Mouse (Mus musculus) cerebellum, adult (tissue): ENCODE measurements at regions not wholly inside any gene's neighbourhood (a gene's known extent, or its start where the extent isn't known, plus 50 kb on each side); places are given as distances from the start of the nearest gene placed in this dataset.
A peak's percentile ranks its signal among the peaks of the same experiment; 100 is the strongest.

Experiments used
- ATAC-seq: cut with Nextera tagmentation; 2 replicates; pipeline ENCODE4 v1.9.2; 2017; ENCODE audit warnings: mild to moderate bottlenecking, moderate library complexity, mixed read lengths; ENCODE audit not compliant: insufficient number of reproducible peaks, low FRiP score, low TSS enrichment

DNA sequence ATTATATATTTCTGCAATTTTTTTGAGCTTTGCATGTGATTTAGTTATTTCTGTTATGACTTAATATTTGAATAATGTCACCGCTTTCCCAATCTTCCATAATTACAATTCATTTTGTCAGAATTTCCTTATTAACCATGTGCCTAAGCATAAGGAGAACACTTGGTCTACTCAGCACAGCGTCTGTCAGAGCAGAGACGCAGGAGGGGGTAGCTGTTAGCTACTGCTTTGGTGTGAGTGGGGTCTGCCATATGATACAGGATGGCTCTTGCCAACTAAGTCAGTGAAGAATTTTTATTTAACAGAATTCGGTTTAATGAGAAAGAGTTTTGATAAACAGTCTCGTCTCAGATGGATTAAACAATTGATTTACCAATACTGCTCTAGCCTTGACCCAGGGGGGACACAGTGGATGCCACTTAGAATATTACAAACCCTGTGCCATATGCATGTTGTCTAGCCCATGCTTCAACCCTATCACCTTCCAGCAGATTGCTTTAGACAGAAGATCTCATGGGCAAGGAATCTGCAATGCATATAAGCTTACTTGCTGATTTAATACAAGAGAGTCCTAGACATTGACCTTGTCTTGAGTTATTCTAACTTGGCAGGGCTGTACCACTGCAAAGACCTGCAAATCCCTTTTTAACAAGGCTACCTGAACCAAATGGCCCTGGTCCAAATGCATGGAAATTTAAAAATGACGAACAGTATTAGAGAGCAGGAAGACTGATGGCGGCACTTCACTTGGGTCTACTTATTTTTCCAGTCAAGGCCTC, 434.9 kb downstream of the Rnf144b start:
- ATAC-seq = no peak

GRCm38 (mm10) chr13:47562836-47563235, 440.4 kb downstream of the Rnf144b start:
- ATAC-seq = no peak

- ATAC-seq = no peak
Observed at GRCm38 (mm10) chr13:47576516-47576915, 454.1 kb downstream of the Rnf144b start.

GRCm38 (mm10) chr13:47580144-47580543, 457.7 kb downstream of the Rnf144b start:
- ATAC-seq = no peak

DNA sequence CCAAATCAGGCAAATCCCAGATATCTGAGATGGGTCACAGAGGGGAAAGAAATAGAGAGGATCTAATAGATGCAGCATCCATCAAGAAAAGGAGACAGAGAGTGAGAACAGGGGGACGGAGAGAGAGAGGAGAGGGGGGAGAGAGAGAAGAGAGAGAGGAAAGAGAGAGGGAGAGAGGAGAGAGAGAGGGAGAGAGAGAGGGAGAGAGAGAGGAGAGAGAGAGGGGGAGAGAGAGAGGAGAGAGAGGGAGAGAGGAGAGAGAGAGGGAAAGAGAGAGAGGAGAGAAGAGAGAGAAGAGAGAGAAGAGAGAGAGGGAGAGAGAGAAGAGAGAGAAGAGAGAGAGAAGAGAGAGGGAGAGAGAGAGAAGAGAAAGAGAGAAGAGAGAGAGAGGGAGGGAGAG, 462.7 kb downstream of the Rnf144b start:
- ATAC-seq = no peak

DNA sequence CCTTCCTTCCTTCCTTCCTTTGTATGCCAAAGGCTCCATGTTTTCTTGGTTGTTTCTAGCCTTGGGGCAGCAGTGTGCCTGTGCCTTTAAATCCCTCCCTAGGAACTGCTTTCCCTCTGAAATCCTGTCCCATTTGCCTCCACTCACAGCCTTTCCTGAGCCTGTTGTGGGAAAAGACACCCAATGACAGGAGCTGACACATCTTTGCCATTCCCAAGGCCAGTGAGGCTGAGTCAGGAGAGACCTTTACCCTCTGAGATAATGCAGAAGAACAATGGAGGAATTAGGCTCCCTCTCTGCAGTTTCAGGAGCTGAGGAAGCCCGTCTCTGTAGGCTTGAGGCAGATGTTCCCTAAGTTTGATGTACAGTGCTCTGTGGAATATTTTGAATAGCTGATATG, 480.2 kb downstream of the Rnf144b start:
- ATAC-seq = no peak

- no peak for ATAC-seq
Observed at GRCm38 (mm10) chr13:47611439-47611838, 489.0 kb downstream of the Rnf144b start.

GRCm38 (mm10) chr13:47636511-47637103, 514.2 kb downstream of the Rnf144b start:
- no peak for ATAC-seq

DNA sequence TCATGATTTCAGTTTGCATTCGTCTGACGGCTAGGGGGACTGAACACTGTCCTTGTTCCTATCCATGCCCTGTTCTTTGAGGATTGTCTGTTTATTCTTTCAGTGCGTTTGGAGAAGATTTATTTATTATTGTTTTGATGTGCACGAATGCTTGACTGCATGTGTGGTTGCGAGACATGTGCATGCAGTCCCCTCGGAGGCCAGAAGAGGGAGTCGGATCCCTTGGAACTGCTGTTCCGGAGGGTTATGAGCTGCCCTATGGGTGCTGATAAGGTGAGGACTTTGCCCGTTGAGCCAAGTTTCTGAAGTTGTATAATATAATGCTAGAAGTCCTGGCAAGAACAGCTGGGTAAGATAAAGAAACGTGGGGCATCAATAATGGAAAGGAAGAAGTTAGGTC, 519.9 kb downstream of the Rnf144b start:
- ATAC-seq = no peak

DNA sequence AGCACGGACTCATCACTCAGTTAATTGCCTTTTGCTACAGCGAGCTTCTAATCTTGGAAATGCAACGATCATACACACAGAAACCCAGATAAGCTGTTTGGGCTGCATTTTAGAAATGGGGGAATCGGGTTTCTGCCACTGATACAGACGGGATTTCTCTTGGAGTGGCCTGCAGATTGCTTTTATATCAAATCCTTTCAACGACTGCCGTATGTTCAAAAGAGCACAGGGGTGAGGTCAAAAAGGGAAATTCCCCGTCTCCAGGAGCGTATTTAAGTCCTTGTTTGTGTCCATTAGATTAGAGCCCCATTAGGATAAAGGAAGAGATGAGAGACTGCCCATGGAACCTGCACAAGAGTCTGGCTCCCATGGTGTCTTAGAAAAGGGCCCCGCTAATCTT, 522.6 kb downstream of the Rnf144b start:
- ATAC-seq = no peak

GRCm38 (mm10) chr13:47647693-47648092, 525.2 kb downstream of the Rnf144b start:
- no peak for ATAC-seq

DNA sequence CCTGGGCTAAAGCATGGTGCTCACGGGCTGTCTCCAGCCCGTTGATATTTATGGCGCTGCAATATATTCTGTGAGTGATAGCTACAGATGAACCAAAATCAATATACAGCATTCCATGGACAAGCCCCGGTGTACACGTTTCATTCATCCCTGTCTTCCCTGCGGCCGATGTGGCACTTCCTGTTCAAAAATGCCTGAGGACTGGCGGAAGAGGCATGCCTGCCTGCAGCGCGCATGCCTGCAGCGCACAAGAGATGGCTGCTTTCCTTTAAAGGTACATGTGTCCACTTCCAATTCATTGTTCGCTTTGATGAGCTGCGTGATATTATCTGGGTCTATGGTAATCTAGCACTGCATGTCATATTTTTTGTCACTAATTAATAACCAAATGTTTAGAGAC, 527.6 kb downstream of the Rnf144b start:
- ATAC-seq = no peak

GRCm38 (mm10) chr13:47666470-47666869, 544.0 kb downstream of the Rnf144b start:
- no peak for ATAC-seq

GRCm38 (mm10) chr13:47666956-47667701, 544.7 kb downstream of the Rnf144b start:
- ATAC-seq = peak; percentile 61

- no peak for ATAC-seq
Observed at GRCm38 (mm10) chr13:47688131-47688530, 565.7 kb downstream of the Rnf144b start.

GRCm38 (mm10) chr13:47693815-47694214, 567.2 kb upstream of the Id4 start:
- no peak for ATAC-seq

DNA sequence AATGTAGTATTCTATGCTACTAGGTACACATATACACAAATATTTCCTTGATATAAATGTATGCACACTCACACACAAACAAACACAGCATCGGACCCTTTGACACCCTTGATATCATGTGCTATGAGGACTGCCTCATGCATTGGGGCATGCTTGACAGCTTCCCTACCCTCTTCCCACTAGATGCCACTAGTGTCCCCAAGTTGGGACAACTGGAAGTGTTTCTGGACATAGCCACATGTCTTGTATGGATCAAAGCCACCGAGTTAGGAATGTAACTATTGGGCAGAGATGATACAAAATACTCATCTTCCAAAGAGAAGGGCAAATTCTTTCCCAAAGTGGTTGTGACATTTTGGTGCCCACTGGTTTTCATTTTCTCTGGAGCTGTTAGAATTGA, 565.2 kb upstream of the Id4 start:
- ATAC-seq = no peak

- ATAC-seq = no peak
Observed at GRCm38 (mm10) chr13:47700556-47700955, 560.5 kb upstream of the Id4 start.

GRCm38 (mm10) chr13:47707961-47708609, 552.9 kb upstream of the Id4 start:
- ATAC-seq = no peak

DNA sequence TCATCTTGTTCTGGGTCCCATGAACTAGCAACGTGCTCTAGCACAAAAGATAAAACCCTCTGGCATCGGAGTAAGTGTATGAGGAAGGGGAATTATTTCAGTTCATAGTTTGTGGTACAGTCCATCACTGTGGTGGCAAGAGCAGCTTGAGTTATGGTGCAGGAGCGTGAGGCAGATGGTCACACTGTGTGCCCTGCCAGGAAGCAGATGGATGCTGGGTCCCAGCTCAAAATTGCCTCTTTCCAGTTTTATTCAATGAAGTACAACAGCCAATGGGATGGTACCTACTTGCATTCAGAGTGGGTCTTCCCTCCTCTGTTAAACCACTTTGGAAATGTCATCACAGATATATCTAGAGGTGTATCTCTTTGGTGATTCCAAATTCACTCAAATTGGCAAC, 551.7 kb upstream of the Id4 start:
- no peak for ATAC-seq

- no peak for ATAC-seq
Observed at GRCm38 (mm10) chr13:47712507-47712906, 548.5 kb upstream of the Id4 start.
